13 mouse cellular contexts compared by ENCODE assay signal in the genomic region with DNA sequence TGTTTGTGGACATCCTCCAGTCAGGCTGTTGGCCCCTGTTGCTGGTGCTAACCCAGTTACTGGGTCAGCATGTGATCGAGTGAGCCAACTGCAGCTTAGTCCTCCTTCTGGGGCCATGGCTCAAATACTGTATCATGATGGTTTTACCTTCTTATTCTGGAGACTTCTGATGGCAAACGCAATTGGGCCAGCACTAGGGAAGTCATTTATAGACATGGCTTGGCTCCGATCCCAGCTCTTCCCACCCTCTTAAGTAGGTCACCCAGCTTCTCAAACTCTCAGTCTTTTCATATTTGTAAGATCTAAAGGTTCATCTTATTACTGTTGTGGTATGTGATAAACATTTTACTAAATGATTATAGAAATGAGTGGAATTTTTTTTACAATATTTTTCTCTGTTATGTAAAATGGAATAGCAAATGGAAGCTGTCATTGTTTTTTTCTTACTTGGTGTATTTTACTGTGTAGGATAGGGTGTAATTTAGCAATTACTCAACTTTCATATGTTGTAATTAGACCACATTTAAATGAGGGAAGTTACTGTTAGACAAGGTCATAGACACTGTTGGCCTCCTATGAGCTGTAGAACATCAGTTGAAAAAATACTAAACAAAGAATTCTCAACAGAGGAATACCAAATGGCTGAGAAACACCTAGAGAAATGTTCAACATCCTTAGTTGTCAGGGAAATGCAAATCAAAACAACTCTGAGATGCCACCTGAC.
A peak's percentile ranks its signal among the peaks of the same experiment; 100 is the strongest.
DNase-seq lines count a peak whose midpoint lies in the region; ATAC-seq lines count a peak whose summit lies in the region.
"Had no signal": no experiment of that assay in that cellular context is flagged by ENCODE, and none has a peak within 500 bp of the region (broad histone marks: within the 10 kb centered on the region; RNA-seq: fewer than 3 reads in every experiment).

No protein-coding gene starts in this region.

- no peak overlapping the region for H3K4me3 ChIP-seq in heart, embryonic 12.5 days
- H3K4me3 ChIP-seq: embryonic facial prominence, embryonic 10.5 days; forebrain, embryonic 12.5 days; heart, embryonic 13.5 days; liver, embryonic 13.5 days; midbrain, embryonic 12.5 days; neural tube, embryonic 13.5 days had no signal

- H3K27me3 ChIP-seq in heart, embryonic 12.5 days (replicated peaks): no peaks in the 10 kb centered on the region
- H3K27me3 ChIP-seq: forebrain, embryonic 12.5 days; heart, embryonic 13.5 days; liver, embryonic 13.5 days; midbrain, embryonic 12.5 days; neural tube, embryonic 13.5 days had no signal

- H3K4me2 ChIP-seq in heart, embryonic 12.5 days: no peak overlapping the region
- H3K4me2 ChIP-seq: forebrain, embryonic 12.5 days; heart, embryonic 13.5 days; liver, embryonic 13.5 days; midbrain, embryonic 12.5 days; neural tube, embryonic 13.5 days had no signal

- no peak for ATAC-seq in heart, embryonic 12.5 days (ENCODE audit: insufficient number of reproducible peaks, low FRiP score)
- peak; percentile 61 for ATAC-seq in monocyte, adult 5-6 weeks (replicated peaks; ENCODE audit: insufficient number of reproducible peaks, low FRiP score, low TSS enrichment, poor library complexity, severe bottlenecking)

- no peaks in the 10 kb centered on the region for H3K36me3 ChIP-seq in heart, embryonic 12.5 days
- H3K36me3 ChIP-seq: forebrain, embryonic 12.5 days; heart, embryonic 13.5 days; liver, embryonic 13.5 days; midbrain, embryonic 12.5 days had no signal

- no peaks in the 10 kb centered on the region for H3K9me3 ChIP-seq in heart, embryonic 12.5 days (replicated peaks)
- H3K9me3 ChIP-seq: embryonic facial prominence, embryonic 10.5 days; forebrain, embryonic 12.5 days; heart, embryonic 13.5 days; liver, embryonic 13.5 days; midbrain, embryonic 12.5 days; neural tube, embryonic 13.5 days had no signal

- peak; percentile 14 to 31 for DNase-seq in heart, adult 18-20 months
- DNase-seq in Muller cell, postnatal 12 days (ENCODE audit: inconsistent ontology term): peak; percentile 20
- peak; percentile 27 for DNase-seq in cerebellum, adult 9-11 months
- no peak for DNase-seq in thymus, postnatal 25 days
- DNase-seq in spleen, adult 12 weeks (ENCODE audit: low spot score): no peak
- DNase-seq: liver, embryonic 13.5 days had no signal

- no peaks in the 10 kb centered on the region for H3K4me1 ChIP-seq in heart, embryonic 12.5 days (replicated peaks)
- H3K4me1 ChIP-seq: embryonic facial prominence, embryonic 10.5 days; heart, embryonic 13.5 days; liver, embryonic 13.5 days had no signal

- H3K27ac ChIP-seq in heart, embryonic 12.5 days (ENCODE audit: poor library complexity, severe bottlenecking): no peak overlapping the region
- H3K27ac ChIP-seq: embryonic facial prominence, embryonic 10.5 days; forebrain, embryonic 12.5 days; heart, embryonic 13.5 days; liver, embryonic 13.5 days; midbrain, embryonic 12.5 days; neural tube, embryonic 13.5 days had no signal

- H3K9ac ChIP-seq in heart, embryonic 12.5 days: no peak overlapping the region
- H3K9ac ChIP-seq: forebrain, embryonic 12.5 days; heart, embryonic 13.5 days; liver, embryonic 13.5 days; midbrain, embryonic 12.5 days; neural tube, embryonic 13.5 days had no signal

- WGBS in heart, embryonic 12.5 days: 82% methylated on average over 3 of the region's 3 CpGs

Comparison
In these comparisons a context has a peak if more than half of its experiments do, and no peak if none do; other contexts are left out.
1. DNase-seq: peak in heart, adult 18-20 months (2 of 2), Muller cell, postnatal 12 days (single experiment) and cerebellum, adult 9-11 months (single experiment); none in thymus, postnatal 25 days (single experiment) and spleen, adult 12 weeks (single experiment).